Mouse (Mus musculus): ENCODE measurements around the gene Stac3.

The Stac3 gene

GRCm38 (mm10) chr10:127509837-127510701 is 8.6 kb downstream of the Stac3 start:
- DNase-seq, result peak; percentile 8

DNA sequence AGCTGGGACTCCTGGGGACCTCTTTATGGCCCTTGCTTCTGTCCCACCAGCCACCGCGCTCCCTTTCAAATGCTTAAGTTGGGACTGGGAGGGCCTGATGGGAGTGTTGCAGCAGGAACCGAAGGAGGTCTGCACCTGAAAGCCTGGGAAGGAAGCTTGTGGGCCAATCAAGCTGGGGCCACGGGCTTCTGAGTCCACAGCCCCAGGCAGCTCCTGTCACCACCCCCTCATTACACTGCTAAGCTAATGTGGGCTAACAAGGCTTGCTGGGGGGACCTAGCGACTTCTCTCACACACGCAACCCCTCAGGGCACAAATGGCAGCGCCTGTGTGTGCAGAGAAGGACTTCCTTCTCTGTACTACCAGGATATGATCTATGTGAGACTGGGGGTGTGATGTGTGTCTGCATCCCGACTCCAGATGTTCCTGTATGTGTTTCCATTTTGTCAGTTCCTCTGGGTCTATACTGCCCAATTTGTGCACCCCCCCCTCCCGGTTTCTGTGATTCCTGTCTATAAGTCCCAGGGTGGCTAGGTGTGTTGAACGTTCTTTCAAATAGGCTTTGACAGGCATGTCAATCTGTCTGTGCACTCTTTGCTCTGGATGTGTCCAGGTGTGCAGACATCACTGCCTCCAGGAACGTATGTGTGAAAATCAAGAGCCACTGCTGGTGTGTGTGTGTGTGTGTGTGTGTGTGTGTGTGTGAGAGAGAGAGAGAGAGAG is 9.6 kb downstream of the Stac3 start:
- DNase-seq, result peak; percentile 17

DNA sequence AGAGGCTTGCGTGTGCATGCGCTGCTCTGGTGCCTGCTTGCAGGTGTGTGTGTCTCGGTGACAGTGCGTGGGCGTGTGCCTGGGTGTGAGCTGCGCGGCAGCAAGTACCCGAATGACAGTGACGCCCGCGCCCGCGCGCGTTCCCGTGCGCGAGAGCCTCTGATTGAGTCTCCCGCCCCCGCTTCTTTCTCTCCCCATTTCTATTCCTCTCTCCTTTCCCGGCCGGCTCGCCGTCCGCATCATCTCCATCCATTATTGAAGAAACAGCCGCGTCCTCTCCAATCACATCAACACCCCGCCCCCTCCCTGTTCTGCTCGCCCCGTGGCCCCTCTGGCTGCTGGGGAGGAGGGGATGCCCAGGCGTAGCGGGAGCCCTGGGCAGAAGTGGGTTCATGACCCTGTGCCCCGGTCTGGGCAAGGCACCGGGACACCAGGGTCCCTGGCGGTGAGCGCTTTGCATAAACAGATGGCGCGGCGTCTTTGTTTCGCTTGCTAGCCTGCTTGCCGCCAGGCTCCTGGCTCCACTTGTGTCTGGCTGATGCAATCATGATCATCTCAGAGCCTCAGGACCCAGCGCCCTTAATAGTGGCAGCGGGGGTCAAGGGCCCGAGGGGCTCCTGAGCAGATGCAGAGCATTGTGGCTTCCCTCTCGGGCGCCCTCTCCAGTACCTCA is 10.3 kb downstream of the Stac3 start:
- DNase-seq, result peak; percentile 85

DNA sequence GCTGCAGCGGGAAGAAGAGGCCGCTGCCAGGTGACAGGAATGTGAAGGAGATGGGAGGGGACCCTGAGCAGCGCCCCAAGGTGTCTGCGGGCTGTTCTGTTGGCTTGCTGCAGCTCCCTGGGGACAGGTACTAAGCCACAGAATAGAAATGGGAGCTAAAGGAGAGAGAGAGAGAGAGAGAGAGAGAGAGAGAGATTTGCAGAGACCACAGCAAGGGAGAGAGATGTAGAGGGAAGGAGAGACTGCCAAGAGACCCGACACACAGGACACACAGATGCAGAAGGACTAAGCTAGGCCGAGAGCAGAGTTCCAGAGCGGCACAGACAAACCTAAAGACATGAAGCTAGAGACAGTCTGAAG is 10.8 kb downstream of the Stac3 start:
- DNase-seq, result no peak

DNA sequence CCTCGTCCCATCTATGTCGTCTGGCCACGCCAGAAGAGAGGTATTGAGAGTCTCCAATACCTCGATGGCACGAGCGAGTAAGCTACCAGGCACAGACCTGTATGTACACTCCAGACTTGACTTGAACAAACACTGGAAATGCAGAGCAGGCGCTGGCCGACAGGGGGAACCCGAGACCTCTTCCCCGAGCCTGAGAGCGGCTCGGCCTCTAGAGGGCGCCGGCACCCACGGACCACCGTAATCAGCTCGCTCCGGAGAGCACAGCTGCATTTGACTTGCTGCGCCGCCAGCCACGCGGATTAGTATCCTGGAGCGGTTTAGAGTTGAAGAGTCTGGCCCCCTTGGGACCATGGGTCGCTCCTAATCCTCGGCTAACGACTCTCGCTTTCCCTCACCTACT is 11.3 kb downstream of the Stac3 start:
- peak; percentile 97 for DNase-seq

- peak; percentile 34 for DNase-seq
These were observed 12.1 kb downstream of the Stac3 start for GRCm38 (mm10) chr10:127513501-127514091.

DNA sequence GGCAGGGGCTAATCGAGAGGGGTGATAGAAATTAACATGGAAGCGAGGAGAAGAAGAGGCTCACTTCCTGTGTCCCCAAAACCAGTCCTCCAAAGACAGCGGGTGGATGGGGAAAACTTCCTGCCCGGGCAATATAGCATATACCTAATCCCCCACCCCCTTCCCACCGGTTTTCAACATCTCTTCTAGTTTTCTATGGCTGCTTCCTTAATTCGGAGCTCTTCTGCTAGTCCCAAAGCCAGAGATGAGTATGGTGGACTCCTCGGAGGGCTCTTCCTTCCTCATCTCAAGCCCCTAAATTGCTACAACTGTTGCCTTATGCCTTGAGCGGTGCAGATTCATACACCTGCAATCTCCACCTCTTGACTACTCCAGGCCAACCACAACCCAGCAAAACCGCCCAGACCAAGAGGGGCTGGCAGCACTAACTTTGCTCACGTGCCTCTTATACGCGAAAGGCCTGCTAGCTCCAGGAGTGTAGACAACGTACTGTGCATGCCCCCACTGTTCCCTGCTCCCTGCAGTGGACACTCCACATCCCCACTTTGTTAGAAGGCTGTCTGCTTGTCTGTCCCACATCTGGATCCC is 12.7 kb downstream of the Stac3 start:
- DNase-seq, result no peak

DNA sequence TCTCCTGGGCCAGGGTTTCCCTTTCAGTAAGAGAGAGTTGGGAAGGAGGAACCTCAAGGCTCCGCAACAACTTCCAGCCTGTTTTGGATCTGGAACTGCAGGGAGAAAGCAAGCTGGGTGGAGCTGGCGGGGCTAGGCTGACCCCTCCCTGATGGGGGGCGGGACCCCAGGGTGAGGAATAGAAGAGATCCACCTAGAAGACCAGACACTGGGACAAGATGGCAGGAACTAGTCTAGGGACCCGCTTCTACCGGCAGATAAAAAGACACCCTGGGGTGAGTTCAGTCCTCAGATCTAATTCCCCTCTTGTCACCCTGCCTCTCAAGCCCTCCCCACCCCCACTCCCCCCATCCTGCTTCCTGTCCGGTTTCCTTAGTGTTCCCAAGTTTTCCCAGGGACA is 13.3 kb downstream of the Stac3 start, which contains the start of gene Ndufa4l2:
Ndufa4l2 (plus strand) TSS at position 204 of the 400 bp plus-strand sequence.
- DNase-seq, result no peak

GRCm38 (mm10) chr10:127515271-127515982 is 13.9 kb downstream of the Stac3 start:
- DNase-seq, result no peak

GRCm38 (mm10) chr10:127515983-127516459 is 14.5 kb downstream of the Stac3 start:
- DNase-seq, result no peak

DNA sequence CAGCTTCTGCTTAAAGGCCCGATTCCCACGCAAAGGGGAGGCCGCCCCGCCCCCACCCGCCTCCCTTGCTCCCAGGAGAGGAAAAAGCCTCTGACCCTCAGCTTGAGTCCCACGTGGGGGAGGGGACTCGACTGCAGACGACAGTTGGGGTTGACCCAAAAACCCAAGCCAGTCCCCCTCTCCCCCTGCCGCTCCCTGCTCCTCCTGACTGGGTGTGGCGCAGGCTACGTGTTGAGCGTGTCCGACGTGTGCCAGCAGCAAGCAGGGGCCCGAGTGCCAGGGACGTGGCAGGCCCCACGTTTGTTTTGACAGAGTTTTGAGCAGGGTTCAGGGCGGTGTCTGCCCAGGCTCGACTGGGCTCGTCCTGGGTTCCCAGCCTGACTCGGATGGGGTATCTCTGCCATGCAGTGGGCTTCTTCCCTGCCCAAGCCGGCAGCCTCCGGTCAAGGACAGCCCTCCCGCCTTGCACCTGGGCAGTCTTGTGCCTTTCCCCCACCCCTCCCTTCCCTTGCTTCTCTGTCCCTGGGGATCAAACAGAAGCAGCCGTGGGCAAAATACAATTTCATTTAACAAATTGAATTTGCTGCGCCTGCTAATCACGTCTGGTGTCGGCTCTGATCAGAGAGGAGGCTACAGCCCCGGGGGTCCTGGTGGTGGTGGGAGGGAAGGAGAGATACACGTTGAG is 15.2 kb downstream of the Stac3 start:
- no peak for DNase-seq

DNA sequence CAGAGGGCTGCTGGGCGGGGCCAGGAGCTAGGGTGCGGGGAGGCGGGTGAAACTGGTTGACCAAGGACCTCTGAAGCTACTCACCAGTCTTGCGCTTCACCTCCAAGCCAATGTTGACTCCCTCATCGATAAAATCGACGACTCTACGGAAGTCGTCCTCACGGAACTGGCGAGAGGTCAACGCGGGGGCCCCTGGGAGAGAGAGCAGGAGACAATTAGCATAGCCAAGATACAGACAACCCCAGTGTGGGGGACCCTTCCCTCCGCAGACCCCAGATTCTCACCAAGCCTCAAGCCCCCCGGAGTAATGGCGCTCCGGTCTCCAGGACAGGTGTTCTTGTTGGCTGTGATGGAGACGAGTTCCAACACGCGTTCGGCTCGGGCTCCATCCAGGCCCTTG is 16.5 kb downstream of the Stac3 start:
- no peak for DNase-seq

GRCm38 (mm10) chr10:127519041-127519701 is 17.7 kb downstream of the Stac3 start:
- no peak for DNase-seq

- DNase-seq, result no peak
These were observed 18.6 kb downstream of the Stac3 start for GRCm38 (mm10) chr10:127519903-127520713.

DNA sequence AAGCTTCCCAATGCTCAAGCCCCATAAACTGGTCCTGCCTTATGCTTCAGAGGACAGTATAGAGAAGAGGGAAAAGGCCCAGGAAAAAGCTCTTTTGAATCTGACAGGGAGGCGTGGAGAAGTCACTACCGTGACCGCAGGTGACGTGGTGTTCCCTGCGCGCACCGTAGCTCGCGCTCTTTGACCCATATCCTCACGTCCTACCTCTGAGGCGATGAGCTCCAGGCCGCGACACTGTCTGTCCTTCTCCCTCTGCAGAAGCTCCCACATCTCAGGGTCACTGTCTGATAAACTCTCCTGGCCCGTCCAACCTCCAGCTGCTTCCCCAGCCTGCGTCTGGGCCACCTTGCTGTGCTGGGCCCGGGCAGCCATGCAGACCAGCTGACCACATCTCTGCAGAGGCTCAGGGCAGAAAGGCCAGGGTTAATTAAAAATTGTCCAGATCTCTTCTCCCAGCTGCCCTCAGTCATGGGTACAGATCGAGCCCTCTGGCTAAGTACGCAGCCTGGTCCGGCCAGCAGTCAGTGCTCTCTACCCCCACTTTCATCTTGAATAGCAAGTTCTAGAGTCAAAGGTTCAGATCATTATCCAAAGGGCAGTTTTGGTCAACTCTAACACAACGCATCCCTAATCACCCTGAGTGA is 19.4 kb downstream of the Stac3 start:
- DNase-seq, result no peak

DNA sequence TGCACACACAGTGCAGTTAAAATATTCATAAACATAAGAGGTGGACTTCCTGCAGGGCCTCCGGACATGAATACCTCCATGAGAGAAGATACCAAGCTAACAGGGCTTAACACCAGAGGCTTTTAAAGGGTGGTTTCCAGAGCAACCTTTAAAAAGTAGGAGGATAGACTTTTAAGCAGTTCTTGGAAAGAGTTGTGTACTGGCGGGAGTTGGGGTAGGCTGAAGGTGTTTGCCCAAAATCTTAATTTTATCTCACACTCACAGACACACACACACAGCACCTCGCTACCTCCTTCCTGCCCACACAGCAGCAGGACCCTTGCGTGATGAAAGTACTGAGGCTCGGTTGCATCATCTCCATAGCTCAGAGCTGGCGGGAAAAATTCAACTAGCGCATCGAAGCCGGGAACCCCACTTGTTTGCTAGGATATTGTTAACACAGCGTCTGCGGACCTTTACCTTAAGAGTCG is 20.2 kb downstream of the Stac3 start:
- no peak for DNase-seq

- DNase-seq, result peak; percentile 89
These were observed 20.6 kb downstream of the Stac3 start, which contains the start of gene Shmt2 for GRCm38 (mm10) chr10:127522088-127522581. Shmt2 (minus strand) TSS chr10:127522444.

DNA sequence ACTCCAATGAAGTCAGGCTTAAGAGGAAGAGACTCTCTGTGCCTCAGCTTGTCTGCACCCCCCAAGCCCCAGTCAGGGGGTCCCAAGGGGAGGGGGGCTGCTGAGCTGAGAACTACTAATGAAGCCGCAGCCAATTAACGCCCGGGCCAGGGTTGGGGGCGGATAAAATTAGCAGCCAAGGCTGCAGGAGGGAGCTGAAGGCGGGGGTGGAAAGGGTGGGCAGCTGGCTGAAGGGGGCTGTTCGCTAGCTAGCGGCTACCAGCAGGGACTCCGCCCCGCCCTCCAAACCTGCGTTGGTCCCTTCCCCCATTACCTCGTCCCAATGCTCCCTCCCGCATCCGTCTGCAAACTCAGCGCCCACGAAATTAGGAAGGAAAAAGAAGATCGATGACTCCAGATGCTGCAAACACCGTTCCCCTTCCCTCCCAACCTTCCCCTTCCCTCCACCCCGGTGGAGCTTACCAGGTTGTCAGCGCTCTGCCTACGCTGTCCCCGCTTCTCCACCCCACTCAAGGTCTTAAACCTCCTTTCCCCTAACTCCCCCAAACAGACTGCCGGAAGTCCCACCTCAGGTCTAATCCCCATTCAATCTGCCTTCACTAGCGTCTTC is 23.3 kb downstream of the Stac3 start:
- DNase-seq, result peak; percentile 27

Measured in thymus, postnatal 4 days (tissue).